Mouse (Mus musculus): ENCODE results near the gene Tenm3.

The Tenm3 gene

GRCm38 (mm10) chr8:48342321-48343066 is 501.3 kb downstream of the Tenm3 start:
- peak; percentile 2 for DNase-seq (ENCODE audit: low read depth, low spot score)

- DNase-seq (ENCODE audit: low read depth, low spot score): no peak
These were observed 502.1 kb downstream of the Tenm3 start for GRCm38 (mm10) chr8:48341692-48342091.

GRCm38 (mm10) chr8:48341276-48341675 is 502.5 kb downstream of the Tenm3 start:
- DNase-seq (ENCODE audit: low read depth, low spot score): no peak

GRCm38 (mm10) chr8:48322655-48323265 is 521.0 kb downstream of the Tenm3 start:
- DNase-seq (ENCODE audit: low read depth, low spot score): no peak

- no peak for DNase-seq (ENCODE audit: low read depth, low spot score)
These were observed 521.5 kb downstream of the Tenm3 start for GRCm38 (mm10) chr8:48322240-48322639.

GRCm38 (mm10) chr8:48319674-48320073 is 524.1 kb downstream of the Tenm3 start:
- no peak for DNase-seq (ENCODE audit: low read depth, low spot score)

- no peak for DNase-seq (ENCODE audit: low read depth, low spot score)
These were observed 526.3 kb downstream of the Tenm3 start for GRCm38 (mm10) chr8:48317498-48317897.

- DNase-seq (ENCODE audit: low read depth, low spot score): no peak
These were observed 528.1 kb downstream of the Tenm3 start for GRCm38 (mm10) chr8:48315605-48316004.

GRCm38 (mm10) chr8:48313985-48314368 is 529.8 kb downstream of the Tenm3 start:
- no peak for DNase-seq (ENCODE audit: low read depth, low spot score)

GRCm38 (mm10) chr8:48313210-48313984 is 530.4 kb downstream of the Tenm3 start:
- DNase-seq (ENCODE audit: low read depth, low spot score): no peak

GRCm38 (mm10) chr8:48311706-48312105 is 532.0 kb downstream of the Tenm3 start:
- DNase-seq (ENCODE audit: low read depth, low spot score): peak; percentile 18

GRCm38 (mm10) chr8:48310240-48310849 is 533.4 kb downstream of the Tenm3 start:
- DNase-seq (ENCODE audit: low read depth, low spot score): no peak

- peak; percentile 28 for DNase-seq (ENCODE audit: low read depth, low spot score)
These were observed 534.4 kb downstream of the Tenm3 start for GRCm38 (mm10) chr8:48309191-48309987.

GRCm38 (mm10) chr8:48304224-48304623 is 539.5 kb downstream of the Tenm3 start:
- no peak for DNase-seq (ENCODE audit: low read depth, low spot score)

- no peak for DNase-seq (ENCODE audit: low read depth, low spot score)
These were observed 543.1 kb downstream of the Tenm3 start for GRCm38 (mm10) chr8:48300613-48301037.

- DNase-seq (ENCODE audit: low read depth, low spot score): no peak
These were observed 543.7 kb downstream of the Tenm3 start for GRCm38 (mm10) chr8:48300061-48300460.

- DNase-seq (ENCODE audit: low read depth, low spot score): no peak
These were observed 544.4 kb downstream of the Tenm3 start for GRCm38 (mm10) chr8:48299341-48299740.

- DNase-seq (ENCODE audit: low read depth, low spot score): no peak
These were observed 547.4 kb downstream of the Tenm3 start for GRCm38 (mm10) chr8:48296371-48296770.

- no peak for DNase-seq (ENCODE audit: low read depth, low spot score)
These were observed 548.2 kb downstream of the Tenm3 start for GRCm38 (mm10) chr8:48295558-48295957.

- no peak for DNase-seq (ENCODE audit: low read depth, low spot score)
These were observed 550.0 kb downstream of the Tenm3 start for GRCm38 (mm10) chr8:48293797-48294196.

- DNase-seq (ENCODE audit: low read depth, low spot score): no peak
These were observed 558.3 kb downstream of the Tenm3 start for GRCm38 (mm10) chr8:48285432-48285831.
